Mouse (Mus musculus): ENCODE data around the gene Doc2a. TPM values are rescaled to one million over a fixed set of nuclear protein-coding genes. Genes with fewer than 3 reads are reported as not detected.

The Doc2a gene
- polyA plus RNA-seq, 1 experiment from 2014 or later = 31.1 TPM

DNA sequence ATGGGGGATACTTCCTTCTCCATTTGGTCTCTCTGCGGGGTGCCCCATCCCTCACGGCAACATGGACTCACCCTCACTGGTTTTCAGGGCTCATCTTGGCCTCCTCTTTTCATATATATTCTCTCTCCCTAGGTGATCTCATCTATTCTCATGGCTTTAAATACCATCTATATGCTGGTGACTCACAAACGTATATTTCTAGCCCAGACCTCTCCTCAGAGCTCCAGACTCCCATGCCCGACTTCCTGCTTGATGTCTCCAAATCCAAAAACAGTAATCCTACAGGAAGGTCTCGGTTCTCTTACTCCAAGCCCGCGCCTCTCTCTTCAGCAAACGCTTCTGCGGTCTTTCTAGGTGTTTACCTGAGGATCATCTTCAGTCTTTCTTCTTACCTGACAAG, 3.9 kb upstream of the Doc2a start:
- WGBS = 80% methylated on average over 9 of the region's 9 CpGs
- H3K4me2 ChIP-seq (ENCODE audit: low read length) = no peak overlapping the region
- no peak overlapping the region for H3K27ac ChIP-seq (ENCODE audit: low read depth, low read length)
- no peak overlapping the region for H3K4me3 ChIP-seq (ENCODE audit: low read length)
- peaks cover 8% of the 10 kb centered on the region for H3K4me1 ChIP-seq (ENCODE audit: control insufficient read depth, insufficient read depth, low read depth, low read length)
- no peaks in the 10 kb centered on the region for H3K27me3 ChIP-seq (replicated peaks; ENCODE audit: control insufficient read depth, insufficient read depth, low read length)
- no peak for ATAC-seq
- H3K9ac ChIP-seq (ENCODE audit: low read depth, low read length) = no peak overlapping the region
- no peaks in the 10 kb centered on the region for H3K36me3 ChIP-seq (ENCODE audit: control insufficient read depth, insufficient read depth, low read length)
- no peaks in the 10 kb centered on the region for H3K9me3 ChIP-seq (ENCODE audit: control insufficient read depth, low read length)

DNA sequence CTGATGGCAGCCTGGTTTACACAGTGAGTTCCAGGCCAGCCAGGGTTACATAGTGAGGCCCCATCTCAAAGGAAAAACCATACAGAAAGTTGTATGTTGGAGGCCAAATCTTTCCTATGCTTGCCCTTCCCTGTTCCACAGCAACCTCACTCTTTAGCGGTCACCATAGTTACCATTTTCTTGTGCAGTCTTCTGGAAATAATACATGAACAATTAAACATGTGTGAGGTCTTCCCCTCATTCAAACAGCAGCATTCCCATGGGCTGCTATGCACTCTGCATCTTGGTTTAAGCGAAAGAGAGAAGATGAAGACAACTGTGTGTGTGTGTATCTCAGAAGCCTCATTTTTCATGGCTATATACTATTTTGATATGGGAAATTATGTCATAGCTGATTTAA, 1.7 kb upstream of the Doc2a start:
- Histone ChIP-seq H3K9me3 (ENCODE audit: control insufficient read depth, low read length) (no peaks in the 10 kb centered on the region), H3K36me3 (ENCODE audit: control insufficient read depth, insufficient read depth, low read length) (no peaks in the 10 kb centered on the region), H3K27ac (ENCODE audit: low read depth, low read length) (no peak overlapping the region), H3K27me3 (replicated peaks; ENCODE audit: control insufficient read depth, insufficient read depth, low read length) (0 out of 2 replicates have a peak, but pooled peaks cover 2% of the 10 kb centered on the region), H3K9ac (ENCODE audit: low read depth, low read length) (no peak overlapping the region), H3K4me2 (ENCODE audit: low read length) (no peak overlapping the region), H3K4me3 (ENCODE audit: low read length) (no peak overlapping the region), H3K4me1 (ENCODE audit: control insufficient read depth, insufficient read depth, low read depth, low read length) (peaks cover 13% of the 10 kb centered on the region)
- no peak for ATAC-seq
- 32% methylated on average over 2 of the region's 2 CpGs for WGBS

DNA sequence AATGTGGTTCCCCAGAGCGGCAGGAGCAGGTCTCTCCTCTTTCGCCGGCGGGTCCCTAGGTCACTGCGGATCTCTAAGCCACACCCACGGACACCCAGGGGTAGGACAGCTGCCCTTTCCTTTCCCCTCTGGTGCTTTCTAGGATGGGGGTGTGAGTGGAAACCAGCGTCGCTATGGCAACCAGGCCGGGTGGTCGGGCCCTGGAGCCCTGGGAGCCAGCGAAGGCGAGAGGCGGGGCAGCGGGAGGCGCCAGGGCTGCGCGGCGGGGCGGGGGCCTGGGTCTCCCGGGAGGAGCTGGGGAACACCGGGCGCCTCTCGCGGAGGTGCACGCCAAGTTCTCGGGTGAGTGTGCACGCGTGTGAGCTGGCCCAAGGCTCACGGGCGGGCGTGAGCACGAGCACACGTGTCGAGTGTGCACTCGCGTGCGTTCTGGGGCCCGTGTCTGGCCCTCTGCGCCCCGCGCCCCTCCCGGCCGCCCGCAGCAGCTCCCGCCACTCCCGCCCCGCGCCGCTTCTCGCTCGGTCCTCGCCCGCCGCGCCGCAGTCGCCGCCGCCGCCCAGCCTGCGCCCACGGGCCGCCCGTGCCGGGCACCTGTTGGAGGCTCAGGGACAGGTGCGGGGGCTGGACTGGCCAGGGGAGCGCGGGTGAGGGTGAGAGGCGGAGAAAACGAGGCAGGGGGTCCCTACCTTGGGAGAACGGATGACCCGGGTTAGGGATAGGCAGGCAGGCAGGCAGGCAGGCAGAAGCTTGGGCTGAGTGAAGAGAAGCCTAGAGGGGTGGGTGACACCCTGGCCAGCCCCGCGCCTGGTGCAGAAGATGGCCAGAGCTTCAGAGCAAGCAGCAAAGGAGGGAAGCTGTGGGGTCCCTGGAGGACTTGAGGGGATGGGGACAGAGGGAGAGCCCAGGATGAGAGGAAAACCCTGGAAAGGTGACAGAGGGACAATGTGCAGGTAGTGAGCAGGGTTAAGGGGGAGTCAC, 494 bp downstream of the Doc2a start:
- Histone ChIP-seq H3K27ac (ENCODE audit: low read depth, low read length) (peak overlapping the region; percentile 54; the same call in 1 of the 2 replicates), H3K4me1 (ENCODE audit: control insufficient read depth, insufficient read depth, low read depth, low read length) (peaks cover 13% of the 10 kb centered on the region), H3K9me3 (ENCODE audit: control insufficient read depth, low read length) (no peaks in the 10 kb centered on the region), H3K36me3 (ENCODE audit: control insufficient read depth, insufficient read depth, low read length) (peaks cover 6% of the 10 kb centered on the region; the same call in 1 of the 2 replicates), H3K9ac (ENCODE audit: low read depth, low read length) (peak overlapping the region; percentile 81), H3K27me3 (replicated peaks; ENCODE audit: control insufficient read depth, insufficient read depth, low read length) (0 out of 2 replicates have a peak, but pooled peaks cover 2% of the 10 kb centered on the region), H3K4me3 (ENCODE audit: low read length) (peak overlapping the region; percentile 61), H3K4me2 (ENCODE audit: low read length) (peak overlapping the region; percentile 99)
- under 1% methylated on average over 53 of the region's 74 CpGs for WGBS
- ATAC-seq = peak; percentile 55

DNA sequence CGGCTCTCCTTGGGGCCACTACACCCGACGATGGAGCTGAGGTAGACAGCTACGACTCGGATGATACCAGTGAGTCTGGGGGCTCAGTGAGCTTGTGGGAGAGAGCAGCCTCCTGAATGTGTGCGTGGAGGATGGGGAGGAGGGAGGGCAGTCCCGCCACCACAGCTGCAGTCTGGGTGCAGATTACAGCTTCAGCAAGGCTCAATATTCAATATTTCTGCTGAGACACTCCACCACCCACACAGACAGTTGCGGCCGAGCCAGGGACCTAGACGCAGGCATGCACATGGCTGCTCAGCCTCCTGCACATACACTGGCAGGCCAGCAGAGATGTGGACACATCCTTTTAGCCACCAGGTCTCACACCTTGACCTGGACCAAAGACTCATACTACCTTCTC, 1.6 kb downstream of the Doc2a start:
- Histone ChIP-seq H3K4me2 (ENCODE audit: low read length) (peak overlapping the region; percentile 99), H3K4me3 (ENCODE audit: low read length) (peak overlapping the region; percentile 61), H3K27me3 (replicated peaks; ENCODE audit: control insufficient read depth, insufficient read depth, low read length) (0 out of 2 replicates have a peak, but pooled peaks cover 2% of the 10 kb centered on the region), H3K27ac (ENCODE audit: low read depth, low read length) (peak overlapping the region; percentile 62; the same call in 1 of the 2 replicates), H3K9ac (ENCODE audit: low read depth, low read length) (peak overlapping the region; percentile 81), H3K9me3 (ENCODE audit: control insufficient read depth, low read length) (no peaks in the 10 kb centered on the region), H3K4me1 (ENCODE audit: control insufficient read depth, insufficient read depth, low read depth, low read length) (peaks cover 13% of the 10 kb centered on the region), H3K36me3 (ENCODE audit: control insufficient read depth, insufficient read depth, low read length) (peaks cover 10% of the 10 kb centered on the region; the same call in 1 of the 2 replicates)
- 19% methylated on average over 10 of the region's 10 CpGs for WGBS
- peak; percentile 28 for ATAC-seq

DNA sequence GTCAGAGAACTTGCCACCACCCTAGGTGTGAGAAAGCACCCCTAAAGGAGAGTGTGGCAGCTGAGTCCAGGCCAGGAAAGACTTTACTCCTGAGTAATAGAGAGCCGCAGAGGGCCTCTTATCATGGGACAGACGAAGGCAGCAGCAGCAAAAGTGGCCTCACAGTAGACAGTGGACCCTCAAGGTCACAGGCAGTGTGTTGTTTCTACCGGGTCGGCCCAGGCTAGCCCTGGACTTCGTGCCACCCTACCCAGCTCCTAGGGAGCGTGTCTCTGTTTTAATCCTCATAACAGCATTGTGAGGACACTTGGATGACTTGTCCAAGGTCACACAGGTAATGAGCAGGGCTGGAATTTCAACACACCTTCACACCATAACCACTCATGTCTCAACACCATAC, 2.9 kb downstream of the Doc2a start:
- 87% methylated on average over 6 of the region's 6 CpGs for WGBS
- no peaks in the 10 kb centered on the region for H3K9me3 ChIP-seq (ENCODE audit: control insufficient read depth, low read length)

DNA sequence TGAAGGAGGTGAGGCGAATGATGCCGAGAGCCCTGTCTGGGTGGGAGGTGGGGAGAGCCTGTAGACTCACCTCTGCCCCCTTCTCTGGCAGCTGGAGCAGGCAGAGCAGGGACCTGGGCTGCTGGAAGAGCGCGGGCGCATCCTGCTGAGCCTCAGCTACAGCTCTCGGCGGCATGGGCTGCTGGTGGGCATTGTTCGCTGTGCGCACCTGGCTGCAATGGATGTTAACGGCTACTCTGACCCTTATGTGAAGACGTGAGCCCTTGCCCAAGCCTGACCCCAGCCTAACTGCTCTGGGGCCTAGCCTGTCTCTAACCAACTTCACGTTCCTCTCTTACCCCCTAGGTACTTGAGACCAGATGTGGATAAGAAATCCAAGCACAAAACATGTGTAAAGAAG, 4.0 kb downstream of the Doc2a start:
- Histone ChIP-seq H3K4me2 (ENCODE audit: low read length) (no peak overlapping the region), H3K4me1 (ENCODE audit: control insufficient read depth, insufficient read depth, low read depth, low read length) (peaks cover 13% of the 10 kb centered on the region), H3K36me3 (ENCODE audit: control insufficient read depth, insufficient read depth, low read length) (peaks cover 17% of the 10 kb centered on the region; the same call in 1 of the 2 replicates), H3K27me3 (replicated peaks; ENCODE audit: control insufficient read depth, insufficient read depth, low read length) (0 out of 2 replicates have a peak, but pooled peaks cover 2% of the 10 kb centered on the region), H3K4me3 (ENCODE audit: low read length) (no peak overlapping the region), H3K9me3 (ENCODE audit: control insufficient read depth, low read length) (no peaks in the 10 kb centered on the region), H3K27ac (ENCODE audit: low read depth, low read length) (no peak overlapping the region), H3K9ac (ENCODE audit: low read depth, low read length) (no peak overlapping the region)
- no peak for ATAC-seq
- WGBS = 47% methylated on average over 12 of the region's 12 CpGs

More for the DNA sequence above, 2.9 kb downstream of the Doc2a start:
- Histone ChIP-seq H3K27me3 (replicated peaks; ENCODE audit: control insufficient read depth, insufficient read depth, low read length) (0 out of 2 replicates have a peak, but pooled peaks cover 2% of the 10 kb centered on the region), H3K27ac (ENCODE audit: low read depth, low read length) (no peak overlapping the region), H3K4me3 (ENCODE audit: low read length) (no peak overlapping the region), H3K36me3 (ENCODE audit: control insufficient read depth, insufficient read depth, low read length) (peaks cover 12% of the 10 kb centered on the region; the same call in 1 of the 2 replicates), H3K4me1 (ENCODE audit: control insufficient read depth, insufficient read depth, low read depth, low read length) (peaks cover 13% of the 10 kb centered on the region), H3K9ac (ENCODE audit: low read depth, low read length) (no peak overlapping the region), H3K4me2 (ENCODE audit: low read length) (no peak overlapping the region)
- no peak for ATAC-seq

DNA sequence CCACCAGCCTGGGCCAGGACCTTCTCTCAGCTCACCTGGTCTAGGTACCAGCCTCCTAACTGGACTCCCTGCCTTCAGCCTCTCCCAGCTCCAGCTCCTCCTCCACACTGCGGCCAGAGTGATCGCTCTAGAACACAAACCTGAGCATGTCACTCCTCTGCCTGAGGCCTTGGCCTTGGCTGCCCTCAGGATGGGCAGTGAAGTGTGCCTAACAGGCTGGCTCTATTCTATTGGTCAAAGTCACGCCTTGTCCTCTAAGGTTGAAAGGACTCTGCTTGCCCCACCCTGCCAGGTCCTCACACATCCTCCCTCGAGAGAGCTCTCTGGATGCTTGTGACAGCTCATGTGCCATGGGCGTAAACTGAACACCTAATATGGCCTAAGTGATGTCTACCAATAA, 6.2 kb downstream of the Doc2a start:
- Histone ChIP-seq H3K4me2 (ENCODE audit: low read length) (no peak overlapping the region), H3K27ac (ENCODE audit: low read depth, low read length) (no peak overlapping the region), H3K4me1 (ENCODE audit: control insufficient read depth, insufficient read depth, low read depth, low read length) (peaks cover 3% of the 10 kb centered on the region), H3K9ac (ENCODE audit: low read depth, low read length) (no peak overlapping the region), H3K36me3 (ENCODE audit: control insufficient read depth, insufficient read depth, low read length) (peaks cover 23% of the 10 kb centered on the region; the same call in 1 of the 2 replicates), H3K4me3 (ENCODE audit: low read length) (no peak overlapping the region), H3K9me3 (ENCODE audit: control insufficient read depth, low read length) (no peaks in the 10 kb centered on the region), H3K27me3 (replicated peaks; ENCODE audit: control insufficient read depth, insufficient read depth, low read length) (0 out of 2 replicates have a peak, but pooled peaks cover 2% of the 10 kb centered on the region)
- no peak for ATAC-seq
- WGBS = 91% methylated on average over 5 of the region's 5 CpGs

DNA sequence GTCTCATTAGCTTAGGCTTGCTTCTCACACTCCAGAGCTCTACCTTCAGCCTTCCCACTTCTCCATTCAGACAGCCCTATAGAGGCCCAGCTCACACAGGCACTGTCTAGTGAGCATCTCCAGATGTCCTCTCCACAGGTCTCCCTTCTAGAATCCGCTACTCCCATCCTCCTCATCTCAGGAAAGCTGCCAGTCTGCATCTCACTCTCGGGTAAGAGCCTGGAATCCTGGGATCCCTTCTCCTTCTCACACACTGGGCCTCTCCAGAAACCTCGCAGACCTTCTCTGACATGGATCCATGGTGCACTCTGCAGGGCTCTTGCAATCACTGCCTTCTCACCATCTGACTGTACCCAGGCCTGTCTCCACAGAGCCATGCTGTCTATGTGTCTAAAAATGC, 8.4 kb downstream of the Doc2a start:
- no peak overlapping the region for H3K9ac ChIP-seq (ENCODE audit: low read depth, low read length)
- no peak overlapping the region for H3K4me3 ChIP-seq (ENCODE audit: low read length)
- H3K27ac ChIP-seq (ENCODE audit: low read depth, low read length) = no peak overlapping the region
- H3K4me1 ChIP-seq (ENCODE audit: control insufficient read depth, insufficient read depth, low read depth, low read length) = peaks cover under 1% of the 10 kb centered on the region; the same call in 1 of the 2 replicates
- no peak for ATAC-seq
- WGBS = 76% methylated on average over 3 of the region's 3 CpGs
- no peak overlapping the region for H3K4me2 ChIP-seq (ENCODE audit: low read length)
- peaks cover 23% of the 10 kb centered on the region; the same call in 1 of the 2 replicates for H3K36me3 ChIP-seq (ENCODE audit: control insufficient read depth, insufficient read depth, low read length)
- H3K9me3 ChIP-seq (ENCODE audit: control insufficient read depth, low read length) = no peaks in the 10 kb centered on the region
- no peaks in the 10 kb centered on the region for H3K27me3 ChIP-seq (replicated peaks; ENCODE audit: control insufficient read depth, insufficient read depth, low read length)

Measured in hindbrain, embryonic 16.5 days (tissue).